Mouse (Mus musculus) megakaryocyte, embryonic 14.5 days (primary cell): Measurements from ENCODE around the gene Shld1.

Experiments used
- FLI1 ChIP-seq: IDR thresholded peaks from 2 replicates; pipeline ENCODE4 v1.6.1; 2012; ENCODE audit warnings: low read length, inconsistent platforms, mixed read lengths
- GATA1 ChIP-seq: IDR thresholded peaks from 3 replicates; pipeline ENCODE4 v1.6.1; 2012; ENCODE audit warnings: mixed read lengths, low read length, inconsistent platforms, borderline replicate concordance

DNA sequence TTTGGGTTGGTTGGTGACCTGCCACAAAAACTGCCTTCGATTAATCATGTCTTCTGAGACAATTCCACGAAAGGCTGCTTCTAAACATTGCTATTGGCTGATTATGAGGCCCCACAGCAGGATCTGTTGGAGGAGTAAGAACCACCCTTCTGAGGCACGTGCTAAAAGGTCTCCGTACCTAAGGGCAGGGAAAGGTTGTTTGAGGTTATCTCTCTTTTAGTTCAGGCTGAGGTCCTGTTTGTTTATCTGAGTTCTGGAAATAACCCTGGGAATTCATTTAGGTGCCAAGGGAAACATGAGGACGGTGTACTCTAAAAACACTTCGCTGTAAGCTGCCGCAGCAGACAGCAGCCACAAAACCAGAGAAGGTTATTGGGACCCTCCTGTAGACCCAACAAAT, 47.4 kb upstream of the Shld1 start:
- TF ChIP-seq FLI1: no peak
- no peak for TF ChIP-seq GATA1
